Mouse (Mus musculus) megakaryocyte, embryonic 14.5 days (primary cell): ENCODE data around the gene Spon1. TPM values are rescaled to one million over a fixed set of nuclear protein-coding genes. Genes with fewer than 3 reads are reported as not detected.

ENCODE experiments used
- H3K27me3 ChIP-seq: replicated peaks from 2 replicates; pipeline ENCODE3; 2012; ENCODE audit warnings: inconsistent platforms
- H3K36me3 ChIP-seq: replicated peaks from 2 replicates; pipeline ENCODE3; 2012; ENCODE audit warnings: low read length, inconsistent platforms, mixed read lengths
- H3K4me1 ChIP-seq: 2 replicates; pipeline ENCODE4 v1.6.1; 2012; ENCODE audit warnings: inconsistent platforms
- H3K4me3 ChIP-seq: replicated peaks from 2 replicates; pipeline ENCODE3; 2012; ENCODE audit warnings: moderate library complexity, mild to moderate bottlenecking, inconsistent platforms
- H3K9me3 ChIP-seq: 2 replicates; pipeline ENCODE4 v1.6.1; 2012; ENCODE audit warnings: inconsistent platforms
- FLI1 ChIP-seq: IDR thresholded peaks from 2 replicates; pipeline ENCODE4 v1.6.1; 2012; ENCODE audit warnings: low read length, inconsistent platforms, mixed read lengths
- GATA1 ChIP-seq: IDR thresholded peaks from 3 replicates; pipeline ENCODE4 v1.6.1; 2012; ENCODE audit warnings: mixed read lengths, low read length, inconsistent platforms, borderline replicate concordance
- polyA plus RNA-seq: library from polyadenylated mRNA; stranded (reverse); fragments of >175 nt; gene quantifications from 2 replicates; pipeline ENCODE4 v1.2.3, GENCODE M21; 2012; ENCODE audit warnings: low replicate concordance; ENCODE audit not compliant: insufficient read depth

Gene Spon1
- polyA plus RNA-seq, 1 experiment = not detected

- Histone ChIP-seq H3K36me3 (no peaks in the 10 kb centered on the region), H3K27me3 (no peaks in the 10 kb centered on the region), H3K4me1 (no peaks in the 10 kb centered on the region), H3K4me3 (no peak overlapping the region), H3K9me3 (peaks cover 6% of the 10 kb centered on the region)
- TF ChIP-seq GATA1 (no peak), FLI1 (no peak)
These were observed 21.8 kb upstream of the Spon1 start for GRCm38 (mm10) chr7:113743982-113744381.

DNA sequence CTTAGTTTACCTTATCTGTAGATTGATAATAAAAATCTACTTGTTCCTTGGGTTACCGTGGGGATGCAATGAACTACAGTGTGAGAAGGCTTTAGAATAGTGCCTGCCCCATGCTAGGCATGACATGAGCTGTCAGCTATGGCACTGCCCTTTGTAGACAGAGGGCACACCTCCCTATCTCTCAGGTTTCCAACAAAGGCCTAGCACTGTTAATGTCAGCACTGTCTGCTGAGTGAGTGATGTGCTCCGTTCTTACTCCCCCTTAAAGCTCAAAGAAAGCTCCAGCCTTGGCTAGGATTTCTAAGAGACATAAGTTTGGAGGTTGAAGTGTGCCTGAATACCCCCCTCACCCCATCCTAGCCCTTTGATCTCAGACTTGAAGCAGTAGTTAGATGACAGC is 9.2 kb upstream of the Spon1 start:
- no peaks in the 10 kb centered on the region for H3K36me3 ChIP-seq
- H3K27me3 ChIP-seq = peaks cover 18% of the 10 kb centered on the region
- H3K9me3 ChIP-seq = peaks cover 7% of the 10 kb centered on the region
- no peak overlapping the region for H3K4me3 ChIP-seq
- no peaks in the 10 kb centered on the region for H3K4me1 ChIP-seq
- TF ChIP-seq GATA1 = no peak
- TF ChIP-seq FLI1 = no peak

GRCm38 (mm10) chr7:113759212-113759611 is 6.6 kb upstream of the Spon1 start:
- Histone ChIP-seq H3K36me3 (no peaks in the 10 kb centered on the region), H3K4me3 (no peak overlapping the region), H3K9me3 (peaks cover 12% of the 10 kb centered on the region), H3K4me1 (no peaks in the 10 kb centered on the region), H3K27me3 (peaks cover 24% of the 10 kb centered on the region)
- TF ChIP-seq FLI1 (no peak), GATA1 (no peak)

DNA sequence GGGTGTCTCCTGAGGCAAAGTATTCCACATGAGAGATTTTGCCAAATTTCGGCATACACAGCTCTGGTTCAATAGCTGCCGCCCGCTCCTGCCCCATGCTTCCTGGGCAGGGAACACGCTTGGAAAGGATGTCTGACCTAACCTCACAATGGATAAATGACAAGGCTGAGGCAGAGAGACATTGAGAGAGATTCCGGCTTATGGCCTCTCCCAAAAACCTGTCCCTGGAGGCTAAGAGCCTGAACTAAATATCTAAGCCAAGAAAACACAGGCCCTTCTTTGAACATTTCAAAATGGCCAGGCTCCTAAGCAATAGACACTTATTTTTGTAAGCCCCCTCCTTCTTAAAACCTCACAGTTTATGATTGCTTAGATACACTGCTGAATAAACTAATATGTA is 665 bp upstream of the Spon1 start:
- peaks cover 13% of the 10 kb centered on the region for H3K9me3 ChIP-seq

DNA sequence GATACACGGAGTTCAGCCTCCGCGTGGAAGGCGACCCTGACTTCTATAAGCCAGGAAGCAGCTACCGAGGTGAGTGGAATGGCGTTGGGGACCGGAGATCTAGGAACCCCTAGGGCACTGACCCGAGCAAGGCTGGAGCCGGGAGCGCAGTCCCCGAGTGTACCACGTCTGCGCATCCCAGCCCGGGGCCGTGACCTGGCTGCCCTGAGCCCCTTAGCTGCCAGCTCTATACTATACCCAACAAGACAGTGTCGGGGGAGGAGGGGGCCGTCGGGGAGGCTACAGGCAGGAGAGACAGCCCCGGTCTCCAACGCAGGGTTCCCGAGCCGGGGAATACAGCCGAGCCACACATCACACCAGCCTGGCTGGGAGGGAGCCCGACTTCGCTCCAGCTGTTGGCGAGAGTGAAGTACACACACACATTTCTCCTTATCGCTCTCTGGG is 722 bp downstream of the Spon1 start:
- Histone ChIP-seq H3K4me1 (peaks cover 12% of the 10 kb centered on the region), H3K27me3 (peaks cover 56% of the 10 kb centered on the region), H3K36me3 (no peaks in the 10 kb centered on the region), H3K4me3 (peak overlapping the region; percentile 52), H3K9me3 (peaks cover 13% of the 10 kb centered on the region)
- TF ChIP-seq GATA1 (no peak), FLI1 (no peak)

More for the DNA sequence above, 665 bp upstream of the Spon1 start:
- Histone ChIP-seq H3K4me1 (peaks cover 12% of the 10 kb centered on the region), H3K27me3 (peaks cover 57% of the 10 kb centered on the region), H3K4me3 (no peak overlapping the region), H3K36me3 (no peaks in the 10 kb centered on the region)
- no peak for TF ChIP-seq FLI1
- TF ChIP-seq GATA1 = no peak

GRCm38 (mm10) chr7:113767546-113767945 is 1.7 kb downstream of the Spon1 start:
- Histone ChIP-seq H3K36me3 (no peaks in the 10 kb centered on the region), H3K27me3 (peaks cover 56% of the 10 kb centered on the region), H3K4me3 (no peak overlapping the region), H3K4me1 (peaks cover 12% of the 10 kb centered on the region), H3K9me3 (peaks cover 18% of the 10 kb centered on the region)
- TF ChIP-seq FLI1 (no peak), GATA1 (no peak)

GRCm38 (mm10) chr7:113768174-113768935 is 2.6 kb downstream of the Spon1 start:
- TF ChIP-seq GATA1 (no peak), FLI1 (no peak)
- Histone ChIP-seq H3K36me3 (no peaks in the 10 kb centered on the region), H3K9me3 (peaks cover 17% of the 10 kb centered on the region), H3K4me1 (peaks cover 12% of the 10 kb centered on the region), H3K4me3 (no peak overlapping the region), H3K27me3 (peaks cover 51% of the 10 kb centered on the region)

GRCm38 (mm10) chr7:113769281-113769680 is 3.5 kb downstream of the Spon1 start:
- TF ChIP-seq FLI1 = no peak
- TF ChIP-seq GATA1 = no peak

DNA sequence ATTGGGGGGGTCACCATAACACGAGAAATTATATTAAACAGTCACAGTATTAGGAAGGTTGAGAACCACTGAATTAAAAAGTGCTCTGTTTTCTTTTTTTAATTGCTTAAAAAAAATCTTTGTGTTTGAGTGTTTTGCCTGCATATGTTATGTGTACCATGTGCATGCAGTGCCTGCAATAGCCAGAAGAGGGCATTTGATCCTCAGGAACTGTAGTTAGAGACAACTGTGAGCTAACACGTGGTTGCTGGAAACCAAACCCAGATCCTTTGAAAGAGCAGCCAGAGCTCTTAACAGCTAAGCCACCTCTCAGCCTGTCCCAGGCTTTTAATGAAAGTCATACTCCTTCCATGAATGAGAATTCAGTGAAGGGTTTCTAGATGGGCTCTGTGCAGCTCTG is 6.3 kb downstream of the Spon1 start:
- peaks cover 24% of the 10 kb centered on the region for H3K27me3 ChIP-seq
- TF ChIP-seq GATA1 (no peak), FLI1 (no peak)

More at GRCm38 (mm10) chr7:113769281-113769680, 3.5 kb downstream of the Spon1 start:
- Histone ChIP-seq H3K4me1 (peaks cover 12% of the 10 kb centered on the region), H3K27me3 (peaks cover 49% of the 10 kb centered on the region), H3K9me3 (peaks cover 17% of the 10 kb centered on the region), H3K36me3 (no peaks in the 10 kb centered on the region), H3K4me3 (no peak overlapping the region)

DNA sequence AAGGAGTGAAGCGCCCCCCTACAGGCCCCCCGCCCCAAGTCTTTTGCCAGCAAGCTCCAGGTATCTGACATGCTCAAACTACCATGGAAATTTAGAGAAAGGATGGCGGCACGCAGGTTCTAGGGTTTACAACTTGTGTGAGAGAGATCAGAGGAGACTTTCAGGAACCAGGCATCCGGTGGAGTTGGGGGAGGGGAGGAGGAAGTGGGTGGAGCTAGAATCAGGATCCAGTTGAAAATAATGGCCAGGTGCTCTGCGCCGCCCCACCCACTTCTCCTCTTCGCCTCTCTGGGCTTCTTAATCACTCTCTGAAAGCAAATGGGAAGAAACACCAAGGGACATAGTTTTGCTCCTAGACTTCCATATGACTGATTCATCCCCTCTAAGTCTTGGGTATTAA is 7.6 kb downstream of the Spon1 start:
- TF ChIP-seq GATA1 (no peak), FLI1 (no peak)
- no peaks in the 10 kb centered on the region for H3K36me3 ChIP-seq

More for the DNA sequence above, 6.3 kb downstream of the Spon1 start:
- Histone ChIP-seq H3K9me3 (peaks cover 10% of the 10 kb centered on the region), H3K4me1 (no peaks in the 10 kb centered on the region), H3K36me3 (no peaks in the 10 kb centered on the region), H3K4me3 (no peak overlapping the region)

More for the DNA sequence above, 7.6 kb downstream of the Spon1 start:
- H3K27me3 ChIP-seq = peaks cover 14% of the 10 kb centered on the region
- peaks cover 10% of the 10 kb centered on the region for H3K9me3 ChIP-seq
- no peak overlapping the region for H3K4me3 ChIP-seq
- H3K4me1 ChIP-seq = no peaks in the 10 kb centered on the region
